Mouse (Mus musculus) cortical plate, adult 2 months (tissue): ENCODE results near the gene Pip5kl1.

Experiments
- CTCF ChIP-seq: fragments of 200-500 bp; IDR thresholded peaks from 2 replicates; pipeline ENCODE4 v1.5.1; 2011; ENCODE audit warnings: mild to moderate bottlenecking, control low read depth, low read length; ENCODE audit not compliant: insufficient read depth; ENCODE audit errors: extremely low read depth
- POLR2A ChIP-seq: fragments of 200-500 bp; IDR thresholded peaks from 2 replicates; pipeline ENCODE4 v1.6.1; 2011; ENCODE audit warnings: mild to moderate bottlenecking, low read length, control low read depth; ENCODE audit not compliant: insufficient read depth; ENCODE audit errors: extremely low read depth

GRCm38 (mm10) chr2:32608778-32609435 lies 34.3 kb downstream of the Pip5kl1 start:
- TF ChIP-seq POLR2A (no peak), CTCF (no peak)
